Mouse (Mus musculus) hindbrain, embryonic 14.5 days (tissue): ENCODE results near the gene Btg3. TPM values are rescaled to one million over a fixed set of nuclear protein-coding genes. Genes with fewer than 3 reads are reported as not detected.

Source experiments
- ATAC-seq: fragments of 200-750 bp; cut with Nextera tagmentation; 2 replicates; pipeline ENCODE4 v1.8.0; 2017; ENCODE audit warnings: moderate number of reproducible peaks, mild to moderate bottlenecking, moderate TSS enrichment, moderate library complexity; ENCODE audit not compliant: low FRiP score
- DNase-seq: peaks from one replicate; pipeline ENCODE4 v3.0.0-alpha.2; 2015; ENCODE audit warnings: low spot score
- H3K27ac ChIP-seq: fragments of 300-500 bp; sonication (generic); 2 replicates; pipeline ENCODE4 v1.5.1; 2014; ENCODE audit warnings: mild to moderate bottlenecking, moderate library complexity
- H3K27me3 ChIP-seq: fragments of 300-500 bp; sonication (generic); 2 replicates; pipeline ENCODE4 v1.6.1; 2014; ENCODE audit warnings: mild to moderate bottlenecking, low read length, mixed read lengths; ENCODE audit not compliant: control insufficient read depth, insufficient read depth
- H3K36me3 ChIP-seq: fragments of 300-500 bp; sonication (generic); replicated peaks from 2 replicates; pipeline ENCODE4 v1.6.1; 2014; ENCODE audit not compliant: control insufficient read depth, insufficient read depth
- H3K4me1 ChIP-seq: fragments of 300-500 bp; sonication (generic); replicated peaks from 2 replicates; pipeline ENCODE4 v1.6.1; 2014; ENCODE audit warnings: antibody characterized with exemption, low read length, mixed read lengths; ENCODE audit not compliant: control insufficient read depth, insufficient read depth
- H3K4me2 ChIP-seq: fragments of 300-500 bp; sonication (generic); replicated peaks from 2 replicates; pipeline ENCODE4 v1.6.1; 2014; ENCODE audit warnings: mild to moderate bottlenecking, moderate library complexity
- H3K4me3 ChIP-seq: fragments of 300-500 bp; sonication (generic); replicated peaks from 2 replicates; pipeline ENCODE4 v1.5.1; 2014; ENCODE audit warnings: mild to moderate bottlenecking, low read length
- H3K9ac ChIP-seq: fragments of 300-500 bp; sonication (generic); 2 replicates; pipeline ENCODE4 v1.6.1; 2014
- H3K9me3 ChIP-seq: fragments of 300-500 bp; sonication (generic); 2 replicates; pipeline ENCODE4 v1.6.1; 2016; ENCODE audit warnings: low read length; ENCODE audit not compliant: control insufficient read depth
- WGBS: fragments of 180-500 bp; shearing (Covaris S2); extraction: QIAGEN DNeasy Blood & Tissue Kit; methylation state at CpG from one replicate; pipeline ENCODE4 v1.1.7; 2014; 5-methylcytosine and 5-hydroxymethylcytosine counted together
- polyA plus RNA-seq: library from polyadenylated mRNA; unstranded; fragments of >200 nt; fragmentation: Nextera tagmentation; extraction: Ambion mirVana; gene quantifications from 2 replicates; pipeline ENCODE4 v1.2.1, GENCODE M21; 2014

Gene Btg3
- polyA plus RNA-seq, 1 experiment from 2014 or later, result 20.4 TPM

- Histone ChIP-seq H3K27ac (no peak overlapping the region), H3K36me3 (no peaks in the 10 kb centered on the region), H3K4me3 (no peak overlapping the region), H3K4me2 (no peak overlapping the region), H3K4me1 (no peaks in the 10 kb centered on the region), H3K9ac (no peak overlapping the region), H3K9me3 (no peaks in the 10 kb centered on the region), H3K27me3 (no peaks in the 10 kb centered on the region)
- 86% methylated on average over 2 of the region's 2 CpGs for WGBS
- ATAC-seq (no peak), DNase-seq (no peak)
Observed at GRCm38 (mm10) chr16:78391354-78391753, 14.4 kb upstream of the Btg3 start.

- no peak for ATAC-seq
- WGBS, result 88% methylated on average over 3 of the region's 3 CpGs
- Histone ChIP-seq H3K4me3 (no peak overlapping the region), H3K36me3 (no peaks in the 10 kb centered on the region), H3K4me2 (no peak overlapping the region), H3K27me3 (no peaks in the 10 kb centered on the region), H3K9ac (no peak overlapping the region), H3K27ac (no peak overlapping the region), H3K9me3 (no peaks in the 10 kb centered on the region), H3K4me1 (no peaks in the 10 kb centered on the region)
- DNase-seq, result no peak
Observed at GRCm38 (mm10) chr16:78389986-78390385, 13.0 kb upstream of the Btg3 start.

GRCm38 (mm10) chr16:78389122-78389521, 12.1 kb upstream of the Btg3 start:
- Histone ChIP-seq H3K27ac (no peak overlapping the region), H3K4me1 (no peaks in the 10 kb centered on the region), H3K4me3 (no peak overlapping the region), H3K9ac (no peak overlapping the region), H3K4me2 (no peak overlapping the region), H3K9me3 (no peaks in the 10 kb centered on the region), H3K27me3 (no peaks in the 10 kb centered on the region), H3K36me3 (no peaks in the 10 kb centered on the region)
- ATAC-seq (no peak), DNase-seq (no peak)
- WGBS, result 73% methylated on average over 4 of the region's 4 CpGs

- DNase-seq (no peak), ATAC-seq (no peak)
- Histone ChIP-seq H3K4me1 (peaks cover 11% of the 10 kb centered on the region; the same call in 1 of the 2 replicates), H3K27me3 (no peaks in the 10 kb centered on the region), H3K4me3 (no peak overlapping the region), H3K36me3 (no peaks in the 10 kb centered on the region), H3K9me3 (no peaks in the 10 kb centered on the region), H3K27ac (no peak overlapping the region), H3K4me2 (no peak overlapping the region), H3K9ac (no peak overlapping the region)
- 95% methylated on average over 5 of the region's 5 CpGs for WGBS
Observed at GRCm38 (mm10) chr16:78378493-78378892, 1.5 kb upstream of the Btg3 start.

GRCm38 (mm10) chr16:78375821-78376691, 936 bp downstream of the Btg3 start:
- peak overlapping the region; percentile 91 for H3K4me3 ChIP-seq
- peak overlapping the region; percentile 78 for H3K9ac ChIP-seq
- peaks cover 11% of the 10 kb centered on the region; the same call in 1 of the 2 replicates for H3K4me1 ChIP-seq
- peak overlapping the region; percentile 20; the same call in 1 of the 2 replicates for H3K27ac ChIP-seq
- H3K4me2 ChIP-seq, result peak overlapping the region; percentile 71
- peak; percentile 76 for ATAC-seq
- peak; percentile 51 for DNase-seq
- H3K9me3 ChIP-seq, result no peaks in the 10 kb centered on the region
- H3K27me3 ChIP-seq, result no peaks in the 10 kb centered on the region
- peaks cover 6% of the 10 kb centered on the region for H3K36me3 ChIP-seq
- under 1% methylated on average over 91 of the region's 100 CpGs for WGBS

GRCm38 (mm10) chr16:78375222-78375621, 1.8 kb downstream of the Btg3 start:
- Histone ChIP-seq H3K27me3 (no peaks in the 10 kb centered on the region), H3K9ac (no peak overlapping the region), H3K4me3 (peak overlapping the region; percentile 91), H3K4me2 (peak overlapping the region; percentile 71), H3K36me3 (peaks cover 6% of the 10 kb centered on the region), H3K27ac (no peak overlapping the region), H3K4me1 (peaks cover 11% of the 10 kb centered on the region; the same call in 1 of the 2 replicates), H3K9me3 (no peaks in the 10 kb centered on the region)
- WGBS, result 54% methylated on average over 10 of the region's 10 CpGs
- ATAC-seq (no peak), DNase-seq (no peak)

- DNase-seq (no peak), ATAC-seq (no peak)
- Histone ChIP-seq H3K9ac (no peak overlapping the region), H3K27ac (no peak overlapping the region), H3K4me1 (peaks cover 11% of the 10 kb centered on the region; the same call in 1 of the 2 replicates), H3K36me3 (peaks cover 11% of the 10 kb centered on the region), H3K27me3 (no peaks in the 10 kb centered on the region), H3K9me3 (no peaks in the 10 kb centered on the region), H3K4me3 (no peak overlapping the region), H3K4me2 (no peak overlapping the region)
- WGBS, result 80% methylated on average over 8 of the region's 8 CpGs
Observed at GRCm38 (mm10) chr16:78373743-78374142, 3.2 kb downstream of the Btg3 start.

GRCm38 (mm10) chr16:78372786-78373185, 4.2 kb downstream of the Btg3 start:
- H3K9ac ChIP-seq, result no peak overlapping the region
- H3K27me3 ChIP-seq, result no peaks in the 10 kb centered on the region
- ATAC-seq (no peak), DNase-seq (no peak)
- peaks cover 11% of the 10 kb centered on the region; the same call in 1 of the 2 replicates for H3K4me1 ChIP-seq
- H3K9me3 ChIP-seq, result no peaks in the 10 kb centered on the region
- H3K36me3 ChIP-seq, result peaks cover 21% of the 10 kb centered on the region
- H3K4me2 ChIP-seq, result no peak overlapping the region
- no peak overlapping the region for H3K27ac ChIP-seq
- 97% methylated on average over 5 of the region's 5 CpGs for WGBS
- H3K4me3 ChIP-seq, result no peak overlapping the region

- Histone ChIP-seq H3K27ac (no peak overlapping the region), H3K9ac (no peak overlapping the region), H3K27me3 (no peaks in the 10 kb centered on the region), H3K4me3 (no peak overlapping the region), H3K4me1 (peaks cover 11% of the 10 kb centered on the region; the same call in 1 of the 2 replicates), H3K36me3 (peaks cover 30% of the 10 kb centered on the region), H3K4me2 (no peak overlapping the region), H3K9me3 (no peaks in the 10 kb centered on the region)
- ATAC-seq (no peak), DNase-seq (no peak)
- WGBS, result 80% methylated on average over 7 of the region's 7 CpGs
Observed at GRCm38 (mm10) chr16:78371491-78372046, 5.4 kb downstream of the Btg3 start.
